Mouse (Mus musculus): Measurements from ENCODE around the gene Atp1a4.

- TF ChIP-seq MAX (IDR thresholded peaks at IDR 0.05): no peak
- TF ChIP-seq CTCF (IDR thresholded peaks at IDR 0.05; ENCODE audit: control insufficient read depth, insufficient read depth, insufficient read length): no peak
- TF ChIP-seq MYOG (IDR thresholded peaks at IDR 0.05; ENCODE audit: control insufficient read depth, extremely low read depth, insufficient read length): no peak
- no peak for TF ChIP-seq USF1 (IDR thresholded peaks at IDR 0.05; ENCODE audit: low read depth)
Measured at GRCm38 (mm10) chr1:172295751-172296197, 37.6 kb upstream of the Atp1a4 start.

Measured in C2C12 (cell line).